Mouse (Mus musculus): ENCODE measurements at regions not wholly inside any gene's neighbourhood (a gene's known extent, or its start where the extent isn't known, plus 50 kb on each side); places are given as distances from the start of the nearest gene placed in this dataset.

- no peak for DNase-seq (ENCODE audit: low spot score in 2 of 2)
Measured at GRCm38 (mm10) chr13:59229111-59229541, 355.9 kb downstream of the Agtpbp1 start.

- no peak for DNase-seq (ENCODE audit: low spot score in 2 of 2)
Measured at GRCm38 (mm10) chr13:59228059-59228830, 356.8 kb downstream of the Agtpbp1 start.

- DNase-seq (ENCODE audit: low spot score in 2 of 2), result no peak
Measured at GRCm38 (mm10) chr13:59227523-59228058, 357.4 kb downstream of the Agtpbp1 start.

- DNase-seq (ENCODE audit: low spot score in 2 of 2), result no peak
Measured at GRCm38 (mm10) chr13:59220587-59220986, 364.4 kb downstream of the Agtpbp1 start.

- DNase-seq (ENCODE audit: low spot score in 2 of 2), result no peak
Measured at GRCm38 (mm10) chr13:59220156-59220555, 364.9 kb downstream of the Agtpbp1 start.

- DNase-seq (ENCODE audit: low spot score in 2 of 2), result no peak
Measured at GRCm38 (mm10) chr13:59216686-59217298, 368.2 kb downstream of the Agtpbp1 start.

GRCm38 (mm10) chr13:59212296-59212701 lies 372.7 kb downstream of the Agtpbp1 start:
- no peak for DNase-seq (ENCODE audit: low spot score in 2 of 2)

- no peak for DNase-seq (ENCODE audit: low spot score in 2 of 2)
Measured at GRCm38 (mm10) chr13:59210828-59211227, 374.2 kb downstream of the Agtpbp1 start.

- DNase-seq (ENCODE audit: low spot score in 2 of 2), result no peak
Measured at GRCm38 (mm10) chr13:59206186-59206585, 378.8 kb downstream of the Agtpbp1 start.

GRCm38 (mm10) chr13:59204506-59204905 lies 380.5 kb downstream of the Agtpbp1 start:
- no peak for DNase-seq (ENCODE audit: low spot score in 2 of 2)

- DNase-seq (ENCODE audit: low spot score in 2 of 2), result no peak
Measured at GRCm38 (mm10) chr13:59196311-59196710, 388.7 kb downstream of the Agtpbp1 start.

- DNase-seq (ENCODE audit: low spot score in 2 of 2), result no peak
Measured at GRCm38 (mm10) chr13:59188431-59188830, 382.1 kb downstream of the Ntrk2 start.
